Mouse (Mus musculus) heart, adult 2 months (tissue): ENCODE data around the gene Ttc12. TPM values are rescaled to one million over a fixed set of nuclear protein-coding genes. Genes with fewer than 3 reads are reported as not detected.

Experiments
- DNase-seq, 2 experiments: peaks; one replicate each; pipeline ENCODE4 v3.0.0; 2021
- H3K27ac ChIP-seq: fragments of 200-600 bp; 2 replicates; pipeline ENCODE4 v1.8.1; 2022
- H3K27me3 ChIP-seq: fragments of 200-500 bp; 2 replicates; pipeline ENCODE4 v1.6.1; 2012; ENCODE audit warnings: mild to moderate bottlenecking, low read length, inconsistent platforms, mixed read lengths; ENCODE audit not compliant: control insufficient read depth, insufficient read depth
- H3K36me3 ChIP-seq: fragments of 200-500 bp; 2 replicates; pipeline ENCODE4 v1.6.1; 2012; ENCODE audit warnings: low read length, inconsistent platforms; ENCODE audit not compliant: control insufficient read depth, insufficient read depth
- H3K4me1 ChIP-seq: fragments of 200-500 bp; 2 replicates; pipeline ENCODE4 v1.6.1; 2011; ENCODE audit warnings: low read length; ENCODE audit not compliant: control insufficient read depth, insufficient read depth
- H3K4me3 ChIP-seq: fragments of 200-600 bp; 2 replicates; pipeline ENCODE4 v1.8.1; 2022
- H3K79me2 ChIP-seq: fragments of 200-500 bp; replicated peaks from 2 replicates; pipeline ENCODE4 v1.6.1; 2012; ENCODE audit warnings: mild to moderate bottlenecking, inconsistent platforms, low read length, moderate library complexity, mixed read lengths; ENCODE audit not compliant: control insufficient read depth, insufficient read depth
- H3K9ac ChIP-seq: fragments of 200-500 bp; 2 replicates; pipeline ENCODE4 v1.6.1; 2012; ENCODE audit warnings: low read depth, mild to moderate bottlenecking, control low read depth, inconsistent platforms, low read length, mixed read lengths
- CTCF ChIP-seq: fragments of 200-600 bp; IDR thresholded peaks from 2 replicates; pipeline ENCODE4 v1.8.1; 2022; ENCODE audit warnings: antibody characterized with exemption, mild to moderate bottlenecking, moderate library complexity
- EP300 ChIP-seq: fragments of 200-500 bp; IDR thresholded peaks from 2 replicates; pipeline ENCODE4 v1.6.1; 2011; ENCODE audit warnings: low read depth, low read length, control low read depth; ENCODE audit not compliant: insufficient read depth
- POLR2A ChIP-seq: fragments of 200-500 bp; IDR thresholded peaks from 2 replicates; pipeline ENCODE4 v1.6.1; 2011; ENCODE audit warnings: mild to moderate bottlenecking, low read depth, low read length, control low read depth; ENCODE audit not compliant: insufficient read depth
- WGBS: fragments of 180-500 bp; shearing (Covaris S2); methylation state at CpG from one replicate; pipeline ENCODE4 v1.1.7; 2018; 5-methylcytosine and 5-hydroxymethylcytosine counted together
- intact Hi-C: fragments of 180-260 bp; cut with DNase I; formaldehyde crosslinking; loops from one replicate; pipeline ENCODE4 v1.15.1; 2025
- polyA plus RNA-seq: library from polyadenylated mRNA; depleted of rRNA; stranded (reverse); fragments of >200 nt; gene quantifications from 2 replicates; pipeline ENCODE4 v1.2.3, GENCODE M21; 2012
- total RNA-seq, 2 experiments: library from RNA; stranded (reverse); gene quantifications; 2 replicates each; pipeline ENCODE4 v1.2.3; 2021

Gene Ttc12
- total and polyA plus RNA-seq, 3 experiments, result 8.9 to 10.6 (median 9.5) TPM

- Histone ChIP-seq H3K4me3 (no peak overlapping the region), H3K27ac (no peak overlapping the region), H3K9ac (no peak overlapping the region), H3K36me3 (no peaks in the 10 kb centered on the region), H3K27me3 (no peaks in the 10 kb centered on the region), H3K79me2 (no peaks in the 10 kb centered on the region), H3K4me1 (no peaks in the 10 kb centered on the region)
- intact Hi-C loops, result no loop called here
- DNase-seq, result no peak
- 61% methylated on average over 5 of the region's 5 CpGs for WGBS
- TF ChIP-seq POLR2A (no peak), EP300 (no peak), CTCF (no peak)
These were observed 58.5 kb downstream of the Ttc12 start for GRCm38 (mm10) chr9:49427478-49427877.

- no peaks in the 10 kb centered on the region for H3K4me1 ChIP-seq
- 84% methylated on average over 7 of the region's 7 CpGs for WGBS
These were observed 59.1 kb downstream of the Ttc12 start, which contains the start of gene Ankk1 for GRCm38 (mm10) chr9:49426921-49427320. Gene Ankk1, minus strand, starts transcription at chr9:49427021.

GRCm38 (mm10) chr9:49425585-49425984 lies 60.4 kb downstream of the Ttc12 start:
- Histone ChIP-seq H3K27me3 (no peaks in the 10 kb centered on the region), H3K27ac (no peak overlapping the region), H3K9ac (no peak overlapping the region), H3K4me3 (no peak overlapping the region), H3K36me3 (no peaks in the 10 kb centered on the region), H3K4me1 (no peaks in the 10 kb centered on the region), H3K79me2 (no peaks in the 10 kb centered on the region)
- TF ChIP-seq CTCF, result no peak
- TF ChIP-seq EP300, result no peak
- intact Hi-C loops, result no loop called here
- no peak for DNase-seq
- 47% methylated on average over 1 of the region's 1 CpGs for WGBS

More at GRCm38 (mm10) chr9:49426921-49427320, 59.1 kb downstream of the Ttc12 start, which contains the start of gene Ankk1:
- Histone ChIP-seq H3K27ac (no peak within 1 kb of the TSS), H3K9ac (no peak within 1 kb of the TSS), H3K36me3 (no peaks in the 10 kb centered on the region), H3K27me3 (no peaks in the 10 kb centered on the region), H3K4me3 (no peak within 1 kb of the TSS), H3K79me2 (no peaks in the 10 kb centered on the region)
- intact Hi-C loops, result no loop called here
- TF ChIP-seq CTCF (no peak), POLR2A (no peak), EP300 (no peak)
- no peak for DNase-seq

GRCm38 (mm10) chr9:49423866-49424265 lies 62.2 kb downstream of the Ttc12 start:
- no peak overlapping the region for H3K4me3 ChIP-seq
- no peaks in the 10 kb centered on the region for H3K27me3 ChIP-seq
- DNase-seq, result no peak
- no peak overlapping the region for H3K27ac ChIP-seq
- no peaks in the 10 kb centered on the region for H3K79me2 ChIP-seq
- TF ChIP-seq EP300 (no peak), POLR2A (no peak), CTCF (no peak)
- no peaks in the 10 kb centered on the region for H3K36me3 ChIP-seq
- WGBS, result 87% methylated on average over 5 of the region's 5 CpGs
- H3K9ac ChIP-seq, result no peak overlapping the region
- intact Hi-C loops, result no loop called here
- no peaks in the 10 kb centered on the region for H3K4me1 ChIP-seq

DNA sequence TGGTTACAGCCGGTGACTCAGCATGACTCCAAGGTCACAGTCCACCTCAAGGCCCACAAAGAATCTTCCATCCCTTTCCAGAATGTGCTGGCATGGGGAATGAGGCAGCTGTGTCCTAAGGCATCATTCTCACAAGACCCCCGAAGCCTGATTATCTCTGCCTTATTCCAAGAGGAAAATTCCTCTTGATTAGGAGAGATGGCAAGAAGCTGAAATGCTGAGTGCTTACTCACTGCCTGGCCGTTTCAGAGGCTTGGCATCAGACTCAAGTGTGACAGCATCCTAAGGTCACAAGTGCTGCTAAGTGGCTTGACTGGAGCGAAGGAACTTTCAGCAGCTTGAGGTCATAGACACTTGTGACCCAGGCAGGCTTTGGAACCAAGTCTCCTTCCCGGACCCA lies 75.4 kb downstream of the Ttc12 start:
- H3K27ac ChIP-seq, result no peak overlapping the region
- no peaks in the 10 kb centered on the region for H3K36me3 ChIP-seq
- intact Hi-C loops, result no loop called here
- no peak for TF ChIP-seq CTCF
- TF ChIP-seq POLR2A, result no peak
- TF ChIP-seq EP300, result no peak
- no peak for DNase-seq
- WGBS, result 52% methylated on average over 5 of the region's 5 CpGs
- no peaks in the 10 kb centered on the region for H3K79me2 ChIP-seq
- no peaks in the 10 kb centered on the region for H3K27me3 ChIP-seq
- H3K4me1 ChIP-seq, result no peaks in the 10 kb centered on the region
- H3K4me3 ChIP-seq, result no peak overlapping the region
- H3K9ac ChIP-seq, result no peak overlapping the region

DNA sequence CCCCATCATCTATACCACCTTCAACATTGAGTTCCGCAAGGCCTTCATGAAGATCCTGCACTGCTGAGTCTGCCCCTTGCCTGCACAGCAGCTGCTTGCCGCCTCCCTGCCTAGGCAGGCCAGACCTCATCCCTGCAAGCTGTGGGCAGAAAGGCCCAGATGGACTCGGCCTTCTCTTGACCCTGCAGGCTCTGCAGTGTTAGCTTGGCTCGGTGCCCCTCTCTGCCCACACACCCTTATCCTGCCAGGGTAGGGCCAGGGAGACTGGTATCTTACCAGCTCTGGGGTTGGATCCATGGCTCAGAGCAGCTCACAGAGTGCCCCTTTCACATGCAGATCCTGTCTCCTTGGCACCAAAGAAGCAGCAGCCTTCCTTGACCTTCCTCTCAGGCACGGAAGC lies 79.0 kb downstream of the Ttc12 start:
- Histone ChIP-seq H3K79me2 (no peaks in the 10 kb centered on the region), H3K4me1 (no peaks in the 10 kb centered on the region), H3K27ac (no peak overlapping the region), H3K4me3 (no peak overlapping the region), H3K27me3 (no peaks in the 10 kb centered on the region), H3K9ac (no peak overlapping the region), H3K36me3 (no peaks in the 10 kb centered on the region)
- no peak for TF ChIP-seq POLR2A
- no peak for TF ChIP-seq CTCF
- no peak for TF ChIP-seq EP300
- intact Hi-C loops, result no loop called here
- no peak for DNase-seq
- WGBS, result 85% methylated on average over 5 of the region's 5 CpGs
